ENCODE assay signal across 10 mouse cellular contexts in genomic region chr11:57650867-57651266, GRCm38 (mm10). TPM values are rescaled to one million over a fixed set of nuclear protein-coding genes. Genes with fewer than 3 reads are reported as not detected.
A peak's percentile ranks its signal among the peaks of the same experiment; 100 is the strongest.
DNase-seq lines count a peak whose midpoint lies in the region; ATAC-seq and TF ChIP-seq lines count a peak whose summit lies in the region.
"Had no signal": no experiment of that assay in that cellular context is flagged by ENCODE, and none has a peak within 500 bp of the region (broad histone marks: within the 10 kb centered on the region; RNA-seq: fewer than 3 reads in every experiment).

No protein-coding gene starts in this region.

- H3K36me3 ChIP-seq in heart, embryonic 12.5 days, result no peaks in the 10 kb centered on the region
- H3K36me3 ChIP-seq in heart, adult 2 months (ENCODE audit: control insufficient read depth, insufficient read depth, low read length), result no peaks in the 10 kb centered on the region
- no peaks in the 10 kb centered on the region for H3K36me3 ChIP-seq in testis, adult 2 months (ENCODE audit: control insufficient read depth, insufficient read depth, low read length)
- no peaks in the 10 kb centered on the region for H3K36me3 ChIP-seq in limb, embryonic 13.5 days
- H3K36me3 ChIP-seq in stomach, postnatal 0 days (ENCODE audit: control insufficient read depth, insufficient read depth, low read length), result no peaks in the 10 kb centered on the region
- H3K36me3 ChIP-seq: lung, embryonic 15.5 days had no signal

- H3K27me3 ChIP-seq in heart, embryonic 12.5 days (replicated peaks), result no peaks in the 10 kb centered on the region
- no peaks in the 10 kb centered on the region for H3K27me3 ChIP-seq in heart, adult 2 months (ENCODE audit: control insufficient read depth, insufficient read depth, low read length)
- H3K27me3 ChIP-seq in testis, adult 2 months (ENCODE audit: control insufficient read depth, insufficient read depth, low read length), result no peaks in the 10 kb centered on the region
- H3K27me3 ChIP-seq in limb, embryonic 13.5 days, result no peaks in the 10 kb centered on the region
- H3K27me3 ChIP-seq in stomach, postnatal 0 days (ENCODE audit: control insufficient read depth, insufficient read depth, low read length), result no peaks in the 10 kb centered on the region
- H3K27me3 ChIP-seq: lung, embryonic 15.5 days had no signal

- H3K4me1 ChIP-seq in heart, embryonic 12.5 days (replicated peaks), result peaks cover 75% of the 10 kb centered on the region
- H3K4me1 ChIP-seq in heart, adult 2 months (ENCODE audit: control insufficient read depth, insufficient read depth, low read length), result peaks cover 10% of the 10 kb centered on the region
- H3K4me1 ChIP-seq in testis, adult 2 months (ENCODE audit: control insufficient read depth, insufficient read depth, low read length), result peaks cover 9% of the 10 kb centered on the region
- H3K4me1 ChIP-seq in limb, embryonic 13.5 days, result peaks cover 70% of the 10 kb centered on the region
- H3K4me1 ChIP-seq in stomach, postnatal 0 days (replicated peaks; ENCODE audit: control insufficient read depth, insufficient read depth), result 0 out of 2 replicates have a peak, but pooled peaks cover 3% of the 10 kb centered on the region

- no peak for TF ChIP-seq EP300 in heart, adult 2 months (IDR thresholded peaks at IDR 0.05; ENCODE audit: insufficient read depth, low read depth, low read length)
- TF ChIP-seq EP300 in stomach, postnatal 0 days (optimal IDR thresholded peaks at IDR 0.05), result no peak

- no peak for TF ChIP-seq POLR2A in heart, adult 2 months (IDR thresholded peaks at IDR 0.05; ENCODE audit: insufficient read depth, low read depth, low read length)
- no peak for TF ChIP-seq POLR2A in testis, adult 2 months (IDR thresholded peaks at IDR 0.05; ENCODE audit: control insufficient read depth, low read depth, low read length)

- peak overlapping the region; percentile 41 for H3K27ac ChIP-seq in heart, embryonic 12.5 days (ENCODE audit: poor library complexity, severe bottlenecking)
- no peak overlapping the region for H3K27ac ChIP-seq in heart, adult 2 months
- no peak overlapping the region for H3K27ac ChIP-seq in testis, adult 2 months (ENCODE audit: control insufficient read depth, insufficient read depth, low read depth, low read length)
- peak overlapping the region; percentile 33; the same call in 1 of the 2 replicates for H3K27ac ChIP-seq in limb, embryonic 13.5 days
- H3K27ac ChIP-seq in stomach, postnatal 0 days (replicated peaks), result no peak overlapping the region
- H3K27ac ChIP-seq: lung, embryonic 15.5 days had no signal

- no peak for DNase-seq in heart, adult 2 months
- DNase-seq in testis, postnatal 14 days (ENCODE audit: low spot score), result no peak
- no peak for DNase-seq in stomach, postnatal 0 days (ENCODE audit: low spot score)
- DNase-seq in left cerebral cortex, postnatal 36 days (ENCODE audit: low spot score in 2 of 2), result no peak
- DNase-seq: kidney, adult 11 months had no signal

- TF ChIP-seq CTCF in heart, adult 2 months (IDR thresholded peaks at IDR 0.05), result no peak
- TF ChIP-seq CTCF in testis, adult 2 months (IDR thresholded peaks at IDR 0.05; ENCODE audit: control insufficient read depth, insufficient read depth, insufficient replicate concordance, low read depth, low read length), result no peak
- no peak for TF ChIP-seq CTCF in stomach, postnatal 0 days (IDR thresholded peaks at IDR 0.05; ENCODE audit: low read depth)

- H3K4me2 ChIP-seq in heart, embryonic 12.5 days, result peak overlapping the region; percentile 46
- H3K4me2 ChIP-seq in limb, embryonic 13.5 days (replicated peaks), result no peak overlapping the region
- H3K4me2 ChIP-seq in stomach, postnatal 0 days (replicated peaks; ENCODE audit: low read depth), result no peak overlapping the region

- no peaks in the 10 kb centered on the region for H3K79me2 ChIP-seq in heart, adult 2 months (replicated peaks; ENCODE audit: control insufficient read depth, insufficient read depth, low read length)

- H3K4me3 ChIP-seq in heart, embryonic 12.5 days, result no peak overlapping the region
- no peak overlapping the region for H3K4me3 ChIP-seq in heart, adult 2 months
- H3K4me3 ChIP-seq in testis, adult 2 months (ENCODE audit: control insufficient read depth, low read depth, low read length), result peak overlapping the region; percentile 66
- H3K4me3 ChIP-seq in limb, embryonic 13.5 days, result no peak overlapping the region
- no peak overlapping the region for H3K4me3 ChIP-seq in stomach, postnatal 0 days (ENCODE audit: low read depth, low read length)
- H3K4me3 ChIP-seq: lung, embryonic 15.5 days had no signal

- intact Hi-C loops in heart, adult 2 months (cut with DNase I), result no loop called here
- intact Hi-C loops in left cerebral cortex, postnatal 36 days (cut with DNase I), result no loop called here

- peak overlapping the region; percentile 49; the same call in 1 of the 2 replicates for H3K9ac ChIP-seq in heart, embryonic 12.5 days
- no peak overlapping the region for H3K9ac ChIP-seq in heart, adult 2 months (ENCODE audit: low read depth, low read length)
- peak overlapping the region; percentile 25; the same call in 1 of the 2 replicates for H3K9ac ChIP-seq in limb, embryonic 13.5 days
- H3K9ac ChIP-seq in stomach, postnatal 0 days (ENCODE audit: low read length), result peak overlapping the region; percentile 28; the same call in 1 of the 2 replicates
- H3K9ac ChIP-seq: lung, embryonic 15.5 days had no signal

- 69% methylated on average over 2 of the region's 2 CpGs for WGBS in heart, embryonic 12.5 days
- WGBS in heart, adult 2 months, result 69% methylated on average over 2 of the region's 2 CpGs
- WGBS in limb, embryonic 13.5 days, result 81% methylated on average over 2 of the region's 2 CpGs
- WGBS in stomach, postnatal 0 days, result 65% methylated on average over 2 of the region's 2 CpGs

- no peak for ATAC-seq in heart, embryonic 12.5 days (ENCODE audit: insufficient number of reproducible peaks, low FRiP score)
- no peak for ATAC-seq in limb, embryonic 13.5 days (ENCODE audit: low FRiP score, low read depth)
- ATAC-seq in stomach, postnatal 0 days (ENCODE audit: low FRiP score, low TSS enrichment), result no peak
- ATAC-seq in megakaryocyte-erythroid progenitor cell, adult 5-6 weeks (replicated peaks; ENCODE audit: low FRiP score, low TSS enrichment, poor library complexity, severe bottlenecking), result no peak

- H3K9me3 ChIP-seq in heart, embryonic 12.5 days (replicated peaks), result no peaks in the 10 kb centered on the region
- H3K9me3 ChIP-seq in limb, embryonic 13.5 days, result no peaks in the 10 kb centered on the region
- H3K9me3 ChIP-seq in stomach, postnatal 0 days (ENCODE audit: control insufficient read depth, low read length), result no peaks in the 10 kb centered on the region
- H3K9me3 ChIP-seq: lung, embryonic 15.5 days had no signal

RNA-seq across cellular contexts. Expression of gene Galnt10, which starts 5.6 kb away (rescaled TPM):
- polyA plus RNA-seq in heart, embryonic 12.5 days (2016; fragmentation: Nextera tagmentation; extraction: Ambion mirVana), result 15.9 and 16.5 TPM in 2 replicates
- total RNA-seq in heart, adult 2 months (2021), result 1 to 10 TPM; 5.6 to 8.7 TPM
- polyA plus RNA-seq in heart, adult 2 months (2012; rRNA removed), result 5.2 and 5.5 TPM in 2 replicates
- polyA plus RNA-seq in testis, adult 2 months (2012; rRNA removed), result 21.2 and 25.9 TPM in 2 replicates
- polyA plus RNA-seq in limb, embryonic 13.5 days (2015; fragmentation: Nextera tagmentation; extraction: Ambion mirVana), result 28.6 and 31.3 TPM in 2 replicates
- polyA plus RNA-seq in stomach, postnatal 0 days (2015; fragmentation: Nextera tagmentation; extraction: Ambion mirVana), result 8.8 and 9.6 TPM in 2 replicates
- total RNA-seq in left cerebral cortex, postnatal 36 days (2021), result 1 to 10 TPM; 6.3 to 8.1 TPM
- 12.3 and 15.4 TPM in 2 replicates for total RNA-seq in megakaryocyte-erythroid progenitor cell, adult 5-6 weeks (2014; fragmentation: Nextera tagmentation)
- total RNA-seq in megakaryocyte-erythroid progenitor cell, adult 5-6 weeks (2017), result 11.1 and 14.3 TPM in 2 replicates

Comparison
In these comparisons a context has a peak if more than half of its experiments do, and no peak if none do; other contexts are left out.
1. H3K27ac ChIP-seq: peak in heart, embryonic 12.5 days (single experiment) and limb, embryonic 13.5 days (single experiment); none in heart, adult 2 months (single experiment), testis, adult 2 months (single experiment) and stomach, postnatal 0 days (single experiment).